Mouse (Mus musculus): Measurements from ENCODE around the gene Them5. TPM values are rescaled to one million over a fixed set of nuclear protein-coding genes. Genes with fewer than 3 reads are reported as not detected.

Them5 gene
- total and polyA plus RNA-seq, 3 experiments, result not detected

GRCm38 (mm10) chr3:94371637-94372036 is 29.7 kb downstream of the Them5 start:
- Histone ChIP-seq H3K4me1 (ENCODE audit: control insufficient read depth in 1 of 2, insufficient read depth in 2 of 2) (peaks cover 9 to 39% of the 10 kb centered on the region in 2 experiments), H3K27me3 (replicated peaks) (no peaks in the 10 kb centered on the region), H3K27ac (ENCODE audit: insufficient read depth, low read depth) (no peak overlapping the region), H3K9me3 (replicated peaks; ENCODE audit: low read length) (no peaks in the 10 kb centered on the region), H3K4me2 (ENCODE audit: insufficient read depth, low read depth, poor library complexity, severe bottlenecking) (no peak overlapping the region), H3K36me3 (replicated peaks in 1 of 2; ENCODE audit: control insufficient read depth in 1 of 2, insufficient read depth in 1 of 2, low read length in 1 of 2) (no peaks in the 10 kb centered on the region), H3K9ac (ENCODE audit: insufficient read depth, low read depth) (no peak overlapping the region), H3K4me3 (replicated peaks in 1 of 3; ENCODE audit: low read depth in 2 of 3, low read length in 2 of 3, poor library complexity in 1 of 3) (no peak overlapping the region), H3K79me2 (replicated peaks; ENCODE audit: control insufficient read depth, extremely low read depth, insufficient read depth, poor library complexity, severe bottlenecking) (no peaks in the 10 kb centered on the region)
- no peak for TF ChIP-seq JUND (conservative IDR thresholded peaks at IDR 0.05; ENCODE audit: low read depth, low read length)
- TF ChIP-seq CTCF (conservative IDR thresholded peaks at IDR 0.05 in 1 of 2, IDR thresholded peaks at IDR 0.05 in 1 of 2; ENCODE audit: low read depth in 2 of 2, low read length in 2 of 2), result no peak
- no peak for TF ChIP-seq KAT2A (IDR thresholded peaks at IDR 0.05; ENCODE audit: insufficient replicate concordance, low read length)
- no peak for TF ChIP-seq NELFE (IDR thresholded peaks at IDR 0.05; ENCODE audit: low read depth, low read length)
- TF ChIP-seq HCFC1 (IDR thresholded peaks at IDR 0.05; ENCODE audit: low read depth, low read length), result no peak
- no peak for TF ChIP-seq CHD2 (IDR thresholded peaks at IDR 0.05; ENCODE audit: low read length)
- no peak for TF ChIP-seq ZMIZ1 (IDR thresholded peaks at IDR 0.05; ENCODE audit: low read depth, low read length)
- no peak for TF ChIP-seq NRF1 (IDR thresholded peaks at IDR 0.05; ENCODE audit: low read depth, low read length)
- TF ChIP-seq USF2 (conservative IDR thresholded peaks at IDR 0.05; ENCODE audit: low read depth, low read length), result no peak
- TF ChIP-seq ZKSCAN1 (IDR thresholded peaks at IDR 0.05; ENCODE audit: borderline replicate concordance, low read depth, low read length), result no peak
- TF ChIP-seq MAFK (IDR thresholded peaks at IDR 0.05; ENCODE audit: insufficient replicate concordance, low read length), result no peak
- no peak for TF ChIP-seq GABPA (IDR thresholded peaks at IDR 0.05; ENCODE audit: insufficient replicate concordance, low read depth, low read length)
- TF ChIP-seq MYC (IDR thresholded peaks at IDR 0.05; ENCODE audit: low read depth, low read length), result no peak
- no peak for TF ChIP-seq ZC3H11A (IDR thresholded peaks at IDR 0.05; ENCODE audit: low read depth, low read length)
- no peak for DNase-seq (ENCODE audit: extremely low read depth)
- dilution Hi-C loops (cut with MboI; ENCODE audit: extremely low pct_ligation_motif_present, extremely low pct_unique_long_range_greater_than_20kb, low sequenced_read_pairs) (no loop called here), in situ Hi-C loops (cut with MboI; ENCODE audit: low pct_ligation_motif_present, low pct_unique_long_range_greater_than_20kb, low sequenced_read_pairs) (no loop called here)

- dilution Hi-C loops (cut with MboI; ENCODE audit: extremely low pct_ligation_motif_present, extremely low pct_unique_long_range_greater_than_20kb, low sequenced_read_pairs) (no loop called here), in situ Hi-C loops (cut with MboI; ENCODE audit: low pct_ligation_motif_present, low pct_unique_long_range_greater_than_20kb, low sequenced_read_pairs) (no loop called here)
- Histone ChIP-seq H3K4me3 (replicated peaks in 1 of 3; ENCODE audit: low read depth in 2 of 3, low read length in 2 of 3, poor library complexity in 1 of 3) (no peak overlapping the region), H3K27ac (ENCODE audit: insufficient read depth, low read depth) (no peak overlapping the region), H3K36me3 (replicated peaks in 1 of 2; ENCODE audit: control insufficient read depth in 1 of 2, insufficient read depth in 1 of 2, low read length in 1 of 2) (no peaks in the 10 kb centered on the region), H3K4me2 (ENCODE audit: insufficient read depth, low read depth, poor library complexity, severe bottlenecking) (no peak overlapping the region), H3K27me3 (replicated peaks) (no peaks in the 10 kb centered on the region), H3K9ac (ENCODE audit: insufficient read depth, low read depth) (no peak overlapping the region), H3K4me1 (ENCODE audit: control insufficient read depth in 1 of 2, insufficient read depth in 2 of 2) (peaks cover 12 to 43% of the 10 kb centered on the region in 2 experiments), H3K79me2 (replicated peaks; ENCODE audit: control insufficient read depth, extremely low read depth, insufficient read depth, poor library complexity, severe bottlenecking) (no peaks in the 10 kb centered on the region), H3K9me3 (replicated peaks; ENCODE audit: low read length) (no peaks in the 10 kb centered on the region)
- no peak for TF ChIP-seq CTCF (conservative IDR thresholded peaks at IDR 0.05 in 1 of 2, IDR thresholded peaks at IDR 0.05 in 1 of 2; ENCODE audit: low read depth in 2 of 2, low read length in 2 of 2)
- TF ChIP-seq JUN (IDR thresholded peaks at IDR 0.05; ENCODE audit: insufficient read depth, low read depth, low read length), result no peak
- TF ChIP-seq ETS1 (conservative IDR thresholded peaks at IDR 0.05; ENCODE audit: low read depth, low read length), result no peak
- TF ChIP-seq JUND (conservative IDR thresholded peaks at IDR 0.05; ENCODE audit: low read depth, low read length), result no peak
- no peak for TF ChIP-seq USF1 (IDR thresholded peaks at IDR 0.05; ENCODE audit: low read depth, low read length)
- no peak for TF ChIP-seq MEF2A (IDR thresholded peaks at IDR 0.05; ENCODE audit: borderline replicate concordance, low read depth, low read length)
- TF ChIP-seq MAX (IDR thresholded peaks at IDR 0.05; ENCODE audit: low read length), result no peak
- TF ChIP-seq EP300 (IDR thresholded peaks at IDR 0.05; ENCODE audit: low read length), result no peak
- no peak for TF ChIP-seq E2F4 (IDR thresholded peaks at IDR 0.05; ENCODE audit: insufficient replicate concordance, low read depth, low read length)
- no peak for TF ChIP-seq CHD1 (IDR thresholded peaks at IDR 0.05; ENCODE audit: low read depth, low read length)
- TF ChIP-seq ZMIZ1 (IDR thresholded peaks at IDR 0.05; ENCODE audit: low read depth, low read length), result no peak
- TF ChIP-seq BHLHE40 (IDR thresholded peaks at IDR 0.05; ENCODE audit: low read depth, low read length), result no peak
- no peak for TF ChIP-seq NELFE (IDR thresholded peaks at IDR 0.05; ENCODE audit: low read depth, low read length)
- TF ChIP-seq MAZ (IDR thresholded peaks at IDR 0.05; ENCODE audit: low read depth, low read length), result no peak
- TF ChIP-seq RCOR1 (conservative IDR thresholded peaks at IDR 0.05; ENCODE audit: low read depth, low read length), result no peak
- TF ChIP-seq KAT2A (IDR thresholded peaks at IDR 0.05; ENCODE audit: insufficient replicate concordance, low read length), result no peak
- no peak for TF ChIP-seq SMC3 (IDR thresholded peaks at IDR 0.05; ENCODE audit: low read depth, low read length)
- no peak for TF ChIP-seq TCF12 (IDR thresholded peaks at IDR 0.05; ENCODE audit: low read depth, low read length)
- TF ChIP-seq MYC (IDR thresholded peaks at IDR 0.05; ENCODE audit: low read depth, low read length), result no peak
- TF ChIP-seq SIN3A (IDR thresholded peaks at IDR 0.05; ENCODE audit: low read length), result no peak
- DNase-seq (ENCODE audit: extremely low read depth), result no peak
These were observed 30.1 kb downstream of the Them5 start for GRCm38 (mm10) chr3:94372038-94372437.
